Mouse (Mus musculus): ENCODE data around the gene Plekhg1.

Plekhg1 gene

GRCm38 (mm10) chr10:3743069-3743468 lies 2.9 kb downstream of the Plekhg1 start:
- DNase-seq (ENCODE audit: low spot score) = no peak

GRCm38 (mm10) chr10:3743826-3744225 lies 3.7 kb downstream of the Plekhg1 start:
- no peak for DNase-seq (ENCODE audit: low spot score)

- no peak for DNase-seq (ENCODE audit: low spot score)
These were observed 6.8 kb downstream of the Plekhg1 start for GRCm38 (mm10) chr10:3746794-3747518.

GRCm38 (mm10) chr10:3749580-3749979 lies 9.4 kb downstream of the Plekhg1 start:
- no peak for DNase-seq (ENCODE audit: low spot score)

GRCm38 (mm10) chr10:3761992-3762391 lies 21.8 kb downstream of the Plekhg1 start:
- DNase-seq (ENCODE audit: low spot score) = no peak

GRCm38 (mm10) chr10:3763199-3763598 lies 23.0 kb downstream of the Plekhg1 start:
- no peak for DNase-seq (ENCODE audit: low spot score)

GRCm38 (mm10) chr10:3769131-3769530 lies 29.0 kb downstream of the Plekhg1 start:
- DNase-seq (ENCODE audit: low spot score) = no peak

- DNase-seq (ENCODE audit: low spot score) = no peak
These were observed 34.2 kb downstream of the Plekhg1 start for GRCm38 (mm10) chr10:3774330-3774729.

- DNase-seq (ENCODE audit: low spot score) = no peak
These were observed 36.6 kb downstream of the Plekhg1 start for GRCm38 (mm10) chr10:3776761-3777160.

- no peak for DNase-seq (ENCODE audit: low spot score)
These were observed 45.2 kb downstream of the Plekhg1 start for GRCm38 (mm10) chr10:3785362-3785761.

GRCm38 (mm10) chr10:3786531-3786930 lies 46.4 kb downstream of the Plekhg1 start:
- no peak for DNase-seq (ENCODE audit: low spot score)

- DNase-seq (ENCODE audit: low spot score) = no peak
These were observed 46.8 kb downstream of the Plekhg1 start for GRCm38 (mm10) chr10:3787006-3787405.

- DNase-seq (ENCODE audit: low spot score) = no peak
These were observed 53.7 kb downstream of the Plekhg1 start for GRCm38 (mm10) chr10:3793825-3794224.

GRCm38 (mm10) chr10:3799455-3799854 lies 59.3 kb downstream of the Plekhg1 start:
- DNase-seq (ENCODE audit: low spot score) = no peak

GRCm38 (mm10) chr10:3801254-3801653 lies 61.1 kb downstream of the Plekhg1 start:
- DNase-seq (ENCODE audit: low spot score) = no peak

GRCm38 (mm10) chr10:3805334-3805733 lies 65.2 kb downstream of the Plekhg1 start:
- DNase-seq (ENCODE audit: low spot score) = no peak

GRCm38 (mm10) chr10:3807980-3808379 lies 67.8 kb downstream of the Plekhg1 start:
- DNase-seq (ENCODE audit: low spot score) = no peak

- DNase-seq (ENCODE audit: low spot score) = no peak
These were observed 70.5 kb downstream of the Plekhg1 start for GRCm38 (mm10) chr10:3810476-3811273.

- DNase-seq (ENCODE audit: low spot score) = no peak
These were observed 79.0 kb downstream of the Plekhg1 start for GRCm38 (mm10) chr10:3818940-3819701.

- no peak for DNase-seq (ENCODE audit: low spot score)
These were observed 83.7 kb downstream of the Plekhg1 start for GRCm38 (mm10) chr10:3823826-3824225.

- no peak for DNase-seq (ENCODE audit: low spot score)
These were observed 85.9 kb downstream of the Plekhg1 start for GRCm38 (mm10) chr10:3826043-3826442.

GRCm38 (mm10) chr10:3827368-3827767 lies 87.2 kb downstream of the Plekhg1 start:
- DNase-seq (ENCODE audit: low spot score) = no peak

GRCm38 (mm10) chr10:3829472-3829871 lies 89.3 kb downstream of the Plekhg1 start:
- DNase-seq (ENCODE audit: low spot score) = no peak
